Mouse (Mus musculus) CH12F3 (cell line): ENCODE results near the gene Ptpn11.
"Not testable (repeated sequence)": the region's sequence is repeated elsewhere in the genome, so short reads cannot be mapped to it uniquely, and the experiment has no call there.

Experiments used
- in situ Hi-C: fragments of 300-500 bp; cut with MboI; formaldehyde crosslinking; loops from 2 replicates; pipeline ENCODE4 v1.14.3; 2020; ENCODE audit warnings: low sequenced_read_pairs

Ptpn11 gene

DNA sequence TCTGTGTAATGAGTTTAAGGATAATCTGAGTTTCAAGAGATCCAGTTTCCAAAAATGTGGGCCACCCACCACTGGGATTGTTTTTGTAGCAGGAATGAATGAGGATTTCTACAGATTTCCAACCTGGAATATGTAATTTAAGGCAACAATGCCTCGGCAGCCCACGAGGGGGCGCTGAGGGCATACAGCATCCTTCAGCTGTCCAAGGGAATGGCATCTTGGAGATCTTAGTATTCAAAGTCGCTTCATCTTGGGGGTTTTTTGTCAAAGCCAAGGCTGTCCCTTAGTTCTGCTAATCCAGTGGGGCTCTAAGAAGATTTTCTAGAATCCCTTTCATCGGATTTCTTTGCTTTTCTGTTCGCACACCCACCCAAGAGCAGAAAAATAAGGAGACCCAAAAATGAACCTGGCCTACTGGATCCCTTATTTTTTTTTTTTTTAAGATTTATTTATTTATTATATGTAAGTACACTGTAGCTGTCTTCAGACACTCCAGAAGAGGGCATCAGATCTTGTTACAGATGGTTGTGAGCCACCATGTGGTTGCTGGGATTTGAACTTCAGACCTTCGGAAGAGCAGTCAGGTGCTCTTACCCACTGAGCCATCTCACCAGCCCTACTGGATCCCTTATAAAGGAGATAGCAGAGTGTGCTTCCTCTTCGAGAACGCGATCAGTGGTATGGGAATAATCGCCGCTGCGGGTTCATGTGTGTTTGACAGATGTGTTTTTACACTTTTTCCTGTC, 24.4 kb upstream of the Ptpn11 start:
- in situ Hi-C loops: no loop called here

DNA sequence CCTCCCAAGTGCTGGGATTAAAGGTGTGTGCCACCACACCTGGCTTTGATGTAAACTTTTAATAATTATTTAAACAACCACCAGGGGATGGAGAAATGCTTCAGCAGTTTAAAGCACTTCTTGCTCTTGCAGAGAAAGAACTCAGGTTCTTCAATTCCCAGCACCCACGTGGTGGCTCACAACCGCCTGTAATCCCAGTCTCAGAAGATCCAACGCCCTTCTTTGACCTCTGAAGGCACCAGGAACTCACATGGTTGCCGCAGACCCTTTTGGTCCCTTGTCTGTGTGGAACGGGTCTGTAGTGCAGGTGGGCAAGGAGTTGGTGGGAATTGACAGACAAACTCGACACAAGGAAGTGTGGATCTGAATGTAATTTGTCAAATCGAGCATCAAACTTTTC, 23.5 kb upstream of the Ptpn11 start:
- in situ Hi-C loops: no loop called here

DNA sequence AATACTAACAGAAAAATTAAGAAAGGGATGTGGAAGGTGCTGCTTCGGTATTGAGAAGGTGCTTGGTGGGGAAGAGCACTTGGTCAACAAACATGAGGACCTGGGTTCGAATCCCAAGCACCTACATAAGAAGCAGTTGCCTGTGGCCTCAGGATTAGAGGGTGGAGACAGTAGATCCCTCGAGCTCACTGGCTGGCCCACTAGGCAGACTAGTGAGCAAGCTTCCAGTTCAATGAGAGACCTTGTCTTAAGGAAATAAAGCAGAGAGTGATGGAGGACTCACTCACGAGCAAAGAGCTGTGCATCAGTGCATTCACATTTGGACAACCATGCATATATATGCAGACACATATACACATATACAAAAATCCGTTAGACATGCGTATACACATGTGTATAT, 20.9 kb upstream of the Ptpn11 start:
- in situ Hi-C loops: no loop called here

DNA sequence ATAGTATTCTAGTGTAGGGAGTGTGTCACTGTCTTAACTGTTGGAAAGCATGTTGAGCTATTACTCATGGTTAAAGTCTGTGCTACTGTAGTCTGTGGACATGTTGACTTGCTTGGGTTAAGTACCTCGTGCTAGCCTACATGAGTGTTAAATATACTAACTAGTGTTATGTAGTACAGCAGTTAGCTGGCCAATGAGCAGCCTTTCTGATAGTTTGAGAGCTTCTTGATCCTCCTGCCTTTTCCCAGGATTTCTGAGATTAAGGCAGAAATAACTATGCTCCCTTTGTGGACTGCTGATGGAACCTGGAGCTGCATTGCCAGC, 19.4 kb upstream of the Ptpn11 start:
- in situ Hi-C loops: no loop called here

DNA sequence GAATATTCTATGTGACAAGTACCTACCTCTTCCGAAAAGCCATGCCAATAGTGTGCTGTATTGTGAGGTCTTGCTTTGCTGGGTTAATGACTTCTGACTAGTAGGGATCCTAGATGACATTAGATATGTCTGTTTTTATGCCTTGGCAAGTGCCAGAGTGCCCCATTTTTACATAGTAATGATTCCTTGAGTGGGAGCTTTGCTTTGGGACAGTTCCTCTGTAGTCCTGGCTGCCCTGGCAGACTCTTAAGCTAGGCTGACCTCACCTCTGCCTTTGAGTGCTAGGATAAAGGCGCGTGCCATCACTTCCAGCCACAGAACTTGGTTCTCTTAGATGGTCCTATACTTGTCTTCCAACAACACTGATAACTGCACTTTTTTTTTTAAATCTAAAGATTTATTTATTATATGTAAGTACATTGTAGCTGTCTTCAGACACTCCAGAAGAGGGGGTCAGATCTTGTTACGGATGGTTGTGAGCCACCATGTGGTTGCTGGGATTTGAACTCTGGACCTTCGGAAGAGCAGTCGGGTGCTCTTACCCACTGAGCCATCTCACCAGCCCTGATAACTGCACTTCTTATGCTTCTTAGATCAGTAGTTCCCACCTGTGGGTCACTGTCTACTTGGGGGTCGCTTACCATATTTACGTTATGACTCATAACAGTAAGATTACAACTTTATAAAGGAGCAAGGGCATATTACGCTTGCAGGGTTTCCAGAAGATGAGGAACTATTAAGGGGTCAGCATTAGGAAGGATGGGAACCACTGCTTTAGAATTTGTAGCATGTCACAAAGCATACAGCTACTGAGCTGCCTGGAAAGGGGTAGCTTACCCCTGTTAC, 18.8 kb upstream of the Ptpn11 start:
- in situ Hi-C loops: no loop called here

DNA sequence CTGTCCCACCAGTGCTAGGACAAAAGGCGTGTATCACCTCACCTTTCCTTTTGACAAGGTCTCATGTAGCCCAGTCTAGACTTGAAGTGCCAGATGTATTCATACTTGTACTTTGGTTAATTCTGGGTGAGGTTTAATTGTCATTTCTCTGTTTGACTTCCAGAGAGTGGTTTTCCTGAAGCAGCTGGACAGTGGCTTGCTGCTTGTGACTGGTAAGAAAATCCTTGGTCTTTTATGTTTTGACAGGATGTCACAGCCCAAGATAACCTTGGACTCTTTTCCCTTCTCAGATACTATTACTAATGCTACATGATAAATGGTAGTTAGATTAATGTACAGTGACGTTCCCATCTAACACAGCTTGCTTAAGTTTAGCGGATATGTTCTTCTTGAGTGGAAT, 15.8 kb upstream of the Ptpn11 start:
- in situ Hi-C loops: no loop called here

DNA sequence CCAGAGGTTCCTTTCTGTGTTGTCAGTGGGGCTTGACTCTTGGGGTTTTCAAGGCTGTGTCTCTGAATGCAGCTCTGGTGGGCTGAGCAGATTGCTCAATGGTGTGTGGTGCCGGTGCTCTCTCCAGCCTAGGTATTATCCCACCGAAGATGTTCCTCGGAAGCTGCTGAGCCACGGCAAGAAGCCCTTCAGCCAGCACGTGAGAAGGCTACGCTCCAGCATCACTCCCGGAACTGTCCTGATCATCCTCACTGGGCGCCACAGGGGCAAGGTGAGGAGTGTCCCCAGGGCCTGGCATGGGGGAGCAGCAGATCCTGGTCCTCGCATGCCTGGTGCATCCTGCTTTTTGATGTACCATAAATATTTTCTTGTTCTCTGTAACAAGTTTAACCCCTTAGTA, 15.3 kb upstream of the Ptpn11 start:
- in situ Hi-C loops: no loop called here

DNA sequence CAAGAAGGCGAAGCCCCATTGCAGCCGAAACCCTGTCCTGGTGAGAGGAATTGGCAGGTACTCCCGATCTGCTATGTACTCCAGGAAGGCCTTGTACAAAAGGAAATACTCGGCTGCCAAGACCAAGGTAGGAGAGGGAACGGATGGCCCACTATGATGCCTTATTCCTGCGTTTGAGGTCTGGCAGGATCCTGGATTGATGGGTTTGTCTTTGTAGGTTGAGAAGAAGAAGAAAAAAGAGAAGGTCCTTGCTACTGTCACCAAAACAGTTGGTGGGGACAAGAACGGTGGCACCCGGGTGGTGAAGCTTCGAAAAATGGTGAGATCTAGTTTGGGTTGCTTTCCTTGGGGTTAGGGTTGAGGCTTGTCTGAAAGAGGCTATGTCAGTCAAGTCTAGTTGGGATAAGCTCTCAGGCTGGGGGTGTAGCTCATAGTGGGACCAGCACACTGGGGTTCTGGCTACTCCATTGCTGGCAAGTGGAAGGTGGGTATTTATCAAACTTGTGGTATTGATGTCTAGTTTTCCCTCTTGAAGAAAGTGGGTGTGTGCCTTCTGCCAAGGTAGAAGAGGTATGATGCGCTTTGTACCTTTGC, 14.4 kb upstream of the Ptpn11 start:
- in situ Hi-C loops: not testable (repeated sequence)

DNA sequence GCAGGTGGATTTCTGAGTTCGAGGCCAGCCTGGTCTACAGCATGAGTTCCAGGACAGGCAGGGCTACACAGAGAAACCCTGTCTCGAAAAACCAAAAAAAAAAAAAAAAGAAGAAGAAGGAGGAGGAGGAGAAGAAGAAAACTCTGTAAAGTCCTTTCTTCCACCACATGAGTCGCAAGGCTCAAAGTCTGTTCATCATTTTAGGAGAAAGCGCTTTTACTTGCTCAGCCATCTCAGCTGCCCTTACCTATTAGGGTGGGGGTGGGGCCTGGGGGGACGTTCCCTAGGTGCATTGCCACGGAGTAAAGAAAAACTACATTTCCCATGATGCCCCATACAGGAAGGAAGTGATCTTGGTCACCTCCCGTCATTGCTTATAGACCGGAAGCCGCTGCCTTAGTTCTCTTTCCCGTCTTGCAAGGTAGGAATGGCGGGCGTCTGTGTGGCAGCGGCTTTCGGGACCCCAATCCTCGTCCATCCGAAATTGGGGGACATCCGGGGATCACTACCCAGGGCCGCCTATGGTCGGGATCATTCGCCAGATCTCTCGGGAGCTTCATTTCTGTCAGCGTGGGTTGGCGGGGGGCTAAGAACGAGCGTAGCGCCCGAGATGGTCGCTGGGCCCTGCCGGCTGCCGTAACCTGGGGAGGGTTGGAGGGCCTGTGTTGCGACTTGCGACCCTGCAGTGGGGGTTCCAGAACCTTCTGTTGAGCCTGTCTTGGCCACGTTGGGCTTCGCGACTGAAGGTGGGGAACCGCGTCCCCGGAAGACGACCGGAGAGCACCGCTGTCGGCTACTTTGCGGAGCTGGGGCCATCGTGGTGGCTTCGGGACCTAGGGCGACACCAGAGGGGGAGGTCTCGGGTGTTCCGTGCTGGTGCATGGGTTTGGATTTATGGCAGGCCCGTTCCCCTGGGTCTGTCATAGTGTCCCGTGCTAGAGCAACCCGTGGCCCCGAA, 13.2 kb upstream of the Ptpn11 start, which contains the start of gene Rpl6:
Rpl6 (plus strand) TSS at position 350 of the 958 bp plus-strand sequence.
- in situ Hi-C loops: no loop called here

DNA sequence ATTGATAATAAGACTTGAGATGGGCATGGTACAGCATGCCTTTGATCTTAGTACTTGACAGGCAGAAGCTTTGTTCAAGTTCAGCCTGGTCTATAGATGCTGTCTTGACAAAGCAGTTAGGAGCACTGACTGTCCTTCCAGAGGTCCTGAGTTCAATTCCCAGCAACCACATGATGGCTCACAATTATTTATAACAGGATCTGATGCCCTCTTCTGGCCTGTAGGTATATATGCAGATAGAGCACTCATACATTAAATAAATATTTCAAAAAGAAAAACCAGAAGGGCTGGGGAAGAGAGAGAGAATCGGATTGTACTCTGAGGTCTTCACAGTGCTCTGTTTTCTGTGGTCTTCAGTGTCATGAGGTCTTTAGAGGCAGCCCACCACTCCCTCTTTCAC, 11.3 kb upstream of the Ptpn11 start:
- in situ Hi-C loops: no loop called here

DNA sequence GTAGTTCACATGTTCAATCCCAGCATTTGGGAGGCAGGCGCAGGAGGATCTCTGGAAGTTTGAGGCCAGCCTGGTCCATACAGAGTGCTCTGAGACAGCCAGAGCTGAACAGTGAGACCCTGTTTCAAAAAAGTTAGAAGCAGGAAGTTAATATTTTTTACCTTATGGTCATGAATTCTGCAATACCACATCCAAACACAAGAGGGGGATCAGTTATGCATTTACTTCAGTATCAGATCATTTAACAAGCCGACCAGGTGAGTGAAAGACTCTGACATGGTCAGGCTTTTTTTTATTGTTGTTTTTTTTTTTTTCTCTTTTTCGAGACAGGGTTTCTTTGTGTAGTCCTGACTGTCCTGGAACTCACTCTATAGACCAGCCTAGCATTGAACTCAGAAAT, 10.5 kb upstream of the Ptpn11 start:
- in situ Hi-C loops: no loop called here

DNA sequence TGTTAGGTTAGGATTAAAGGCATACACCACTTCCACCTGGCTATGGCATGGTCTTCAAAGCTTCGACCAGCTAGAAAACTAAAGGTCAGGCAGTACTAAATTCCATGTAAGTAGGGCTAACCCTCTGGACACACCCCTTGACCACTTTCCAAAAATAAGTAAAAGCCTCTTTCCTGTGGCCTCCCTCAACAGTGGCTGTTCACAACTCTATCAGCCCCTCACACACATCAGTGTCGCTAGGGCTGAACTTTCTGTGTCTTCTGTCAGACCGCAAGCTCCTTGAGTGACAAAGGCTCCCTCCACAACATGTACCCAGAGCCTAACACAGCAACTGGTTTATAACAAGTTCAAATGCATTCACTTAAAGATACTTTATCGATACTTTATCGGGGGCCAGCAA, 7.2 kb upstream of the Ptpn11 start:
- in situ Hi-C loops: no loop called here

DNA sequence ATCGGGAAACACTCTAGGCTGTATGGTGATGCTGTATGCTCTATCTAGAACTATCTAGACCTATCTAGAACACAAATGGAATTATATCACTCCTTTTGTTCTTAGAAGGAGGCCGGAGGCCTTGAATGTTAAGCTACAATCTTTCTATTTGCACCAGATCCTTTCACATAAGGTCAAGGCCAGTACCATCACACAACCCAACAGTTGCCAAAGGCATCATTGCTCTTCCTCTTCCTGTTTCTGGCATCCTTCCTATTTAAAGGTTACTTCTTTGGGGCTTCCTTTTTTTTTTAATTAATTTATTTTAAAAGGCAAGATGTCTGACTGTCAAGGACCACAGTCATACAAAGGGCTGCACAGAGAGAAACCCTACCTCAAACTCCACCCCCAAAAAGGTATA, 6.1 kb upstream of the Ptpn11 start:
- in situ Hi-C loops: no loop called here

DNA sequence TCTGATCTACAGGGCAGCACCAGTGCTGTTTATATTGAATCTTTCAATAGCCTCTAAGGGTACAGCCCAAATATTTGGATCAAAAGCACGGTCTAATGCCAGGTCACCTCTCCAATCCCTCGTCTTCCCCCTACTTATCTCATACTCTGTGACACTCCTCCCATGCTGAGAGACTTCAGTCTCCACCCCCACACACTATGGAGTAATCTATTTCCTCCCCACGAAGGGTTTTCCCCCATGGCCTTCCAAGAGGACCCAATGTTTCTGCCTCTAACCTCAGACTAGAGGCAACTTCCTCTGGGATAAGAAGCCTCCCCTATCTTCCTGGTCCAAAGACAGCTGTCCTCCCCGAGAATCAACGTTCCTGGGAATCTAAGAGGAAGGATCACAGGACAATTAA, 5.6 kb upstream of the Ptpn11 start:
- in situ Hi-C loops: no loop called here

DNA sequence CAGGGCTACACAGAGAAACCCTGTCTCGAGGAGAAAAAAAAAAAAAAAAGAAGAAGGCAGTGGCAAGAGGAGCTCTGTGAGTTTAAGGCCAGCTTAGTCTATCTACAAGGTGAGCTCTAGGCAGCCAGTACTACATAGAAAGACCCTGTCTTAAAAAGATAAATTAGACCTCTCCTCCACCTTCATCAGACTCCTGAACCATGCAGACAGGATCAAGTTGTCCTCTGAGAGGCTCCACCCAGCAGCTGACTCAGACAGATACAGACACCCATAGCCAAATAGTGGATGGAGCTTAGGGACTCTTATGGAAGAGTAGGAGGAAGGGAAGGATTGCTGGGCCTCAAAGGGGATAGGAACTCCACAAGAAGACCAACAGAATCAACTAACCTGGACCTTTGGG, 3.0 kb upstream of the Ptpn11 start:
- in situ Hi-C loops: no loop called here

DNA sequence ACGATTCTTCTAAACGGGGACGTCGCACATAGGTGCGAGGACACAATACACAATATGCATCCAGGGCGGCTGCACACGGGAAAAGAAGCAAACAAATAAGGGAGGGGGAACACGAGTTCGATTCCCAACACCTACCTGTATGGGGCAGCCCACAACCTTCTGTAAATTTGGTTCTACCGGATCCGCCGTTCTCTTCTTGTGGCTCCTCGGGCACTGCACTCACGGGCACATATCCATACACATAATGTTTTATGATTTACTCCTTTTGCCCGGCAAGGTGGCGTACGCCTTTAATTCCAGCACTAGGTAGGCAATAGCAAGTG, 348 bp upstream of the Ptpn11 start:
- in situ Hi-C loops: no loop called here

DNA sequence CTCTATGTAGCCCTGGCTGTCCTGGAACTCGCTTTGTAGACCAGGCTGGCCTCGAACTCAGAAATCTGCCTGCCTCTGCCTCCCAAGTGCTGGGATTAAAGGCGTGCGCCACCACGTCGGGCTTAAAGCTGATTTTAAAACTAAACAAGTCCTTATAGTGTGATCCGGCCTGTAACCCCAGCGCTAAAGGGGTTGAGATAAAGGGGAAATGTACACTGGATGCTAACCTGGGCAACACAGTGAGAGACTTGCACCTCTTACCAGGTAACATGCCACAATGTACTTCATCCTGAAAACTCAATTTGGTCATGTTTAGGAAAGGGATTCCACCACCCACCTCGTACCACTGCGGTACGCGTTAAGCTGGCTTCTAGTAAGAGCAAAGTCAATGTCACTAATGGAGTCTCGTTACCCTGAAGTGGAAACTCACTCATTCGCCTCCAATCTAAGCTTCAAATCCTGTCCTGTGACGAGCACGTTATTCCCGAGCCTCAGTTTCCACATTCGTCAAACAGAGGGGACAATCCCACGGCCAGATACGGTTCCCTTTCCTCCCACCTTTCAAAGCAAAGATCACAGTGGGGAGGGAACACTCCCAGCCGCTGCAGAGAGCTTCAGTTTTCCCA, 874 bp downstream of the Ptpn11 start:
- in situ Hi-C loops: no loop called here

DNA sequence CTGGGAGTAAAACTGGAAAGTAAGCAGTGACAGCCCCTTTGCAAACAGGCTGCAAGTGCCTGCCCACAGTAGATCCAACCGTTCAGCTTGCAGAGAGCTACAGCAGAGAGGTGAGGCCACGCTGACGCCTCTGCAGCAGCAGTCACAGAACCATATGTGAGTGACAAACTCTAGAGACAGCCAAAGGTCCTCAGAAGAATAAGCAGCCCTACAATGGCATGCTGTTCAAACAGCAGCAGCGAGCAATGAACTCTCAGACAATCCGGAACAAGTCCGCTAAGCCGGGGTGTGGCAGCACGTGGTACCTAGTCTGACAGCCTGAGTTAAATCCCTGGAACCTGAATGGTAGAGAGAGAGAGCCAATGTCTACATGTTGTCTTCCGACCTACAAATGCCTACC, 2.0 kb downstream of the Ptpn11 start:
- in situ Hi-C loops: no loop called here

DNA sequence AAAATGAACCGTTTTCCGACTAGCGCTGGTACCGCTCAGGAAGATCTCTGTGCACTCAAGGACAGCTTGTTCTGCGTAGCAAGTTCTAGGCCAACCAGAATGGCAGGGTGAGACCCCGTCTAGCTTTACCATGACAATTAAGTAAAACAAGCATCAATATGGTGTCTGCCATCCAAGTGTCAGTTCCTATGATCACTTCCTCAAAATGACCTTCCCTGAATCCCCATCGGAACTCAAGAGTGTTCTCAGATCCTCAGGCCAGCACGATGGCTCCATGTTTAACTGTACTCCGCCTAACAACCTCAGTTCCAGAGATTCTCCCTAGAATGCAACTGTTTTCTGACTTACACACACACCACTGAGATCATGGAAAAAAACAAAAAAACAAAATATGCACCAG, 2.9 kb downstream of the Ptpn11 start:
- in situ Hi-C loops: no loop called here

DNA sequence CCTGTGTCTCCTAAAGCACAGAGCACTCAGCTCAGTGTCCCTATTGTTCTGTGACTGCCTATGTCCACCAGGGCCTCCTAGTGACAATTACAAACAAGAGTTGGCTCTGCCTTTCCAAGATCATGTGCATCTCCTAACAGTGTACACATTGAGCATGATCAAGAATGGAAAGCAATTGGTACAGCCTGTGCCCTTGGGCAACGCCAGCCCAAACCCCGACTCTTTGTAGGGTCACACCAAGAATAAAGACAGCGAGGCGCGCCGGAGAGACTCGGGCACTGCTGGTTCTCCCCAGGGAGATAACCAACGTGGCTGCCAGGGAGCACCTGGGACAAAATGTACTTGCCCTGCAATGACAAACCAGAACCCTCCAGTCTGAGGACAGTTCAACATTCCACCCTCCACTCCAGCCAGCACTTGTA, 3.6 kb downstream of the Ptpn11 start:
- in situ Hi-C loops: no loop called here
